Mouse (Mus musculus) brain, embryonic 14.5 days (tissue): ENCODE data around the gene Optn.

Experiments
- CTCF ChIP-seq: fragments of 200-500 bp; IDR thresholded peaks from 2 replicates; pipeline ENCODE4 v1.5.1; 2012; ENCODE audit warnings: inconsistent platforms, mild to moderate bottlenecking, moderate library complexity, borderline replicate concordance; ENCODE audit not compliant: insufficient read depth, insufficient read length; ENCODE audit errors: extremely low read depth
- POLR2A ChIP-seq: fragments of 200-500 bp; IDR thresholded peaks from 2 replicates; pipeline ENCODE4 v1.6.1; 2012; ENCODE audit warnings: mild to moderate bottlenecking, inconsistent platforms, borderline replicate concordance; ENCODE audit not compliant: poor library complexity, insufficient read depth, insufficient read length, severe bottlenecking; ENCODE audit errors: extremely low read depth

- TF ChIP-seq CTCF (no peak), POLR2A (no peak)
Observed at GRCm38 (mm10) chr2:5029808-5030207, 34.0 kb downstream of the Optn start.
